Mouse (Mus musculus) intestine, postnatal 0 days (tissue): ENCODE data around the gene Sema5a. TPM values are rescaled to one million over a fixed set of nuclear protein-coding genes. Genes with fewer than 3 reads are reported as not detected.

Experiments
- ATAC-seq: fragments of 200-750 bp; cut with Nextera tagmentation; 2 replicates; pipeline ENCODE4 v1.8.0; 2017; ENCODE audit warnings: mild to moderate bottlenecking, moderate TSS enrichment, moderate library complexity
- H3K27ac ChIP-seq: fragments of 300-500 bp; sonication (generic); 2 replicates; pipeline ENCODE4 v1.5.1; 2014; ENCODE audit warnings: mild to moderate bottlenecking, low read depth, low read length, moderate library complexity
- H3K27me3 ChIP-seq: fragments of 300-500 bp; sonication (generic); replicated peaks from 2 replicates; pipeline ENCODE4 v1.6.1; 2014; ENCODE audit warnings: low read length, mixed read lengths; ENCODE audit not compliant: control insufficient read depth, insufficient read depth
- H3K36me3 ChIP-seq: fragments of 300-500 bp; sonication (generic); 2 replicates; pipeline ENCODE4 v1.6.1; 2014; ENCODE audit warnings: mild to moderate bottlenecking, moderate library complexity; ENCODE audit not compliant: control insufficient read depth, insufficient read depth
- H3K4me1 ChIP-seq: fragments of 300-500 bp; sonication (generic); replicated peaks from 2 replicates; pipeline ENCODE4 v1.6.1; 2014; ENCODE audit warnings: antibody characterized with exemption, low read length, mixed read lengths; ENCODE audit not compliant: control insufficient read depth, insufficient read depth
- H3K4me2 ChIP-seq: fragments of 300-500 bp; sonication (generic); replicated peaks from 2 replicates; pipeline ENCODE4 v1.6.1; 2014; ENCODE audit warnings: low read depth, mild to moderate bottlenecking, moderate library complexity
- H3K4me3 ChIP-seq: fragments of 300-500 bp; sonication (generic); 2 replicates; pipeline ENCODE4 v1.5.1; 2014; ENCODE audit warnings: low read depth, low read length
- H3K9ac ChIP-seq: fragments of 300-500 bp; sonication (generic); 2 replicates; pipeline ENCODE4 v1.6.1; 2014; ENCODE audit warnings: mild to moderate bottlenecking, low read depth, low read length
- H3K9me3 ChIP-seq: fragments of 300-500 bp; sonication (generic); 2 replicates; pipeline ENCODE4 v1.6.1; 2016; ENCODE audit warnings: mixed run types; ENCODE audit not compliant: control insufficient read depth
- CTCF ChIP-seq: sonication (generic); IDR thresholded peaks from 2 replicates; pipeline ENCODE4 v1.5.1; 2016; ENCODE audit warnings: low read depth, mild to moderate bottlenecking, control low read depth, antibody characterized with exemption, moderate library complexity
- WGBS: fragments of 180-500 bp; shearing (Covaris S2); extraction: QIAGEN DNeasy Blood & Tissue Kit; methylation state at CpG from one replicate; pipeline ENCODE4 v1.1.7; 2014; 5-methylcytosine and 5-hydroxymethylcytosine counted together
- polyA plus RNA-seq: library from polyadenylated mRNA; unstranded; fragments of >200 nt; fragmentation: Nextera tagmentation; extraction: Ambion mirVana; gene quantifications from 2 replicates; pipeline ENCODE4 v1.2.1, GENCODE M21; 2015

Sema5a gene
- polyA plus RNA-seq, 1 experiment from 2014 or later: 5.1 TPM

- Histone ChIP-seq H3K9me3 (no peaks in the 10 kb centered on the region), H3K27ac (no peak overlapping the region), H3K4me2 (no peak overlapping the region), H3K4me1 (no peaks in the 10 kb centered on the region), H3K36me3 (no peaks in the 10 kb centered on the region), H3K9ac (no peak overlapping the region), H3K4me3 (no peak overlapping the region), H3K27me3 (no peaks in the 10 kb centered on the region)
- 78% methylated on average over 2 of the region's 2 CpGs for WGBS
- no peak for TF ChIP-seq CTCF
- ATAC-seq: no peak
These were observed 374.6 kb downstream of the Sema5a start for GRCm38 (mm10) chr15:32619199-32619598.

GRCm38 (mm10) chr15:32623037-32623739 lies 378.6 kb downstream of the Sema5a start:
- TF ChIP-seq CTCF: peak; percentile 38
- H3K9ac ChIP-seq: no peak overlapping the region
- WGBS: 52% methylated on average over 12 of the region's 12 CpGs
- no peaks in the 10 kb centered on the region for H3K27me3 ChIP-seq
- no peak overlapping the region for H3K4me3 ChIP-seq
- H3K4me2 ChIP-seq: no peak overlapping the region; the same call in 1 of the 2 replicates
- peak; percentile 31; the same call in 1 of the 2 replicates for ATAC-seq
- H3K36me3 ChIP-seq: no peaks in the 10 kb centered on the region
- no peaks in the 10 kb centered on the region for H3K9me3 ChIP-seq
- H3K4me1 ChIP-seq: no peaks in the 10 kb centered on the region
- no peak overlapping the region for H3K27ac ChIP-seq

- Histone ChIP-seq H3K36me3 (no peaks in the 10 kb centered on the region), H3K9ac (no peak overlapping the region), H3K27me3 (no peaks in the 10 kb centered on the region), H3K4me2 (no peak overlapping the region), H3K4me3 (no peak overlapping the region), H3K4me1 (no peaks in the 10 kb centered on the region), H3K9me3 (no peaks in the 10 kb centered on the region), H3K27ac (no peak overlapping the region)
- no peak for ATAC-seq
- 68% methylated on average over 4 of the region's 4 CpGs for WGBS
- TF ChIP-seq CTCF: no peak
These were observed 379.5 kb downstream of the Sema5a start for GRCm38 (mm10) chr15:32624106-32624505.

- H3K36me3 ChIP-seq: no peaks in the 10 kb centered on the region
- no peak overlapping the region for H3K27ac ChIP-seq
- 70% methylated on average over 2 of the region's 2 CpGs for WGBS
- no peak overlapping the region for H3K9ac ChIP-seq
- ATAC-seq: no peak
- H3K4me3 ChIP-seq: no peak overlapping the region
- no peaks in the 10 kb centered on the region for H3K4me1 ChIP-seq
- H3K9me3 ChIP-seq: no peaks in the 10 kb centered on the region
- H3K27me3 ChIP-seq: no peaks in the 10 kb centered on the region
- TF ChIP-seq CTCF: no peak
- H3K4me2 ChIP-seq: no peak overlapping the region
These were observed 381.4 kb downstream of the Sema5a start for GRCm38 (mm10) chr15:32626031-32626430.

GRCm38 (mm10) chr15:32633713-32634112 lies 389.1 kb downstream of the Sema5a start:
- no peaks in the 10 kb centered on the region for H3K36me3 ChIP-seq
- no peaks in the 10 kb centered on the region for H3K27me3 ChIP-seq
- H3K9me3 ChIP-seq: no peaks in the 10 kb centered on the region
- ATAC-seq: no peak
- H3K4me3 ChIP-seq: no peak overlapping the region
- no peak overlapping the region for H3K9ac ChIP-seq
- 95% methylated on average over 8 of the region's 8 CpGs for WGBS
- H3K4me1 ChIP-seq: no peaks in the 10 kb centered on the region
- no peak overlapping the region for H3K27ac ChIP-seq
- TF ChIP-seq CTCF: no peak
- no peak overlapping the region for H3K4me2 ChIP-seq

GRCm38 (mm10) chr15:32637879-32638278 lies 393.3 kb downstream of the Sema5a start:
- Histone ChIP-seq H3K27ac (no peak overlapping the region), H3K27me3 (no peaks in the 10 kb centered on the region), H3K9ac (no peak overlapping the region), H3K36me3 (no peaks in the 10 kb centered on the region; the same call in 1 of the 2 replicates), H3K9me3 (no peaks in the 10 kb centered on the region), H3K4me1 (no peaks in the 10 kb centered on the region; the same call in 1 of the 2 replicates), H3K4me3 (no peak overlapping the region), H3K4me2 (no peak overlapping the region)
- TF ChIP-seq CTCF: no peak
- WGBS: 44% methylated on average over 3 of the region's 3 CpGs
- no peak for ATAC-seq
